Mouse (Mus musculus) liver, embryonic 14.5 days (tissue): ENCODE measurements around the gene Dbr1.

Experiments used
- CTCF ChIP-seq: IDR thresholded peaks from 2 replicates; pipeline ENCODE4 v1.5.1; 2016; ENCODE audit warnings: antibody characterized with exemption, low read depth, control low read depth
- EP300 ChIP-seq: IDR thresholded peaks from 2 replicates; pipeline ENCODE4 v1.6.1; 2016; ENCODE audit warnings: antibody characterized with exemption, low read depth

GRCm38 (mm10) chr9:99628581-99628980 is 53.0 kb downstream of the Dbr1 start:
- TF ChIP-seq CTCF (no peak), EP300 (no peak)
